Mouse (Mus musculus) liver, embryonic 11.5 days (tissue): ENCODE measurements around the gene Zic1. TPM values are rescaled to one million over a fixed set of nuclear protein-coding genes. Genes with fewer than 3 reads are reported as not detected.

Source experiments
- ATAC-seq: fragments of 200-750 bp; cut with Nextera tagmentation; replicated peaks from 2 replicates; pipeline ENCODE4 v1.8.0; 2017; ENCODE audit warnings: moderate number of reproducible peaks, mild to moderate bottlenecking, moderate TSS enrichment, moderate library complexity; ENCODE audit not compliant: low FRiP score
- DNase-seq: peaks from one replicate; pipeline ENCODE4 v3.0.0-alpha.2; 2017; ENCODE audit warnings: low spot score
- H3K27ac ChIP-seq: fragments of 300-500 bp; sonication (generic); 2 replicates; pipeline ENCODE4 v1.5.1; 2014; ENCODE audit warnings: mild to moderate bottlenecking, low read depth, low read length, control low read depth
- H3K27me3 ChIP-seq: fragments of 300-500 bp; sonication (generic); replicated peaks from 2 replicates; pipeline ENCODE4 v1.6.1; 2014; ENCODE audit warnings: low read length, mixed read lengths; ENCODE audit not compliant: control insufficient read depth, insufficient read depth
- H3K36me3 ChIP-seq: fragments of 300-500 bp; sonication (generic); 2 replicates; pipeline ENCODE4 v1.6.1; 2014; ENCODE audit warnings: mild to moderate bottlenecking, low read length, moderate library complexity, mixed read lengths; ENCODE audit not compliant: control insufficient read depth, insufficient read depth
- H3K4me1 ChIP-seq: fragments of 300-500 bp; sonication (generic); replicated peaks from 2 replicates; pipeline ENCODE4 v1.6.1; 2014; ENCODE audit warnings: low read length, mixed read lengths; ENCODE audit not compliant: control insufficient read depth, insufficient read depth
- H3K4me2 ChIP-seq: fragments of 300-500 bp; sonication (generic); 2 replicates; pipeline ENCODE4 v1.6.1; 2014; ENCODE audit warnings: mild to moderate bottlenecking, control low read depth, moderate library complexity
- H3K4me3 ChIP-seq: fragments of 300-500 bp; sonication (generic); 2 replicates; pipeline ENCODE4 v1.5.1; 2014; ENCODE audit warnings: low read depth, low read length, control low read depth
- H3K9ac ChIP-seq: fragments of 300-500 bp; sonication (generic); 2 replicates; pipeline ENCODE4 v1.6.1; 2014; ENCODE audit warnings: low read depth, low read length, control low read depth
- H3K9me3 ChIP-seq: fragments of 300-500 bp; sonication (generic); 2 replicates; pipeline ENCODE4 v1.6.1; 2016; ENCODE audit warnings: low read length, inconsistent platforms, mixed read lengths; ENCODE audit not compliant: control insufficient read depth
- WGBS: fragments of 180-500 bp; shearing (Covaris S2); extraction: QIAGEN DNeasy Blood & Tissue Kit; methylation state at CpG from one replicate; pipeline ENCODE4 v1.1.7; 2014; 5-methylcytosine and 5-hydroxymethylcytosine counted together
- polyA plus RNA-seq: library from polyadenylated mRNA; unstranded; fragments of >200 nt; fragmentation: Nextera tagmentation; extraction: Ambion mirVana; gene quantifications from 2 replicates; pipeline ENCODE4 v1.2.1, GENCODE M21; 2014

Gene Zic1
- polyA plus RNA-seq, 1 experiment from 2014 or later: 0.04 TPM

DNA sequence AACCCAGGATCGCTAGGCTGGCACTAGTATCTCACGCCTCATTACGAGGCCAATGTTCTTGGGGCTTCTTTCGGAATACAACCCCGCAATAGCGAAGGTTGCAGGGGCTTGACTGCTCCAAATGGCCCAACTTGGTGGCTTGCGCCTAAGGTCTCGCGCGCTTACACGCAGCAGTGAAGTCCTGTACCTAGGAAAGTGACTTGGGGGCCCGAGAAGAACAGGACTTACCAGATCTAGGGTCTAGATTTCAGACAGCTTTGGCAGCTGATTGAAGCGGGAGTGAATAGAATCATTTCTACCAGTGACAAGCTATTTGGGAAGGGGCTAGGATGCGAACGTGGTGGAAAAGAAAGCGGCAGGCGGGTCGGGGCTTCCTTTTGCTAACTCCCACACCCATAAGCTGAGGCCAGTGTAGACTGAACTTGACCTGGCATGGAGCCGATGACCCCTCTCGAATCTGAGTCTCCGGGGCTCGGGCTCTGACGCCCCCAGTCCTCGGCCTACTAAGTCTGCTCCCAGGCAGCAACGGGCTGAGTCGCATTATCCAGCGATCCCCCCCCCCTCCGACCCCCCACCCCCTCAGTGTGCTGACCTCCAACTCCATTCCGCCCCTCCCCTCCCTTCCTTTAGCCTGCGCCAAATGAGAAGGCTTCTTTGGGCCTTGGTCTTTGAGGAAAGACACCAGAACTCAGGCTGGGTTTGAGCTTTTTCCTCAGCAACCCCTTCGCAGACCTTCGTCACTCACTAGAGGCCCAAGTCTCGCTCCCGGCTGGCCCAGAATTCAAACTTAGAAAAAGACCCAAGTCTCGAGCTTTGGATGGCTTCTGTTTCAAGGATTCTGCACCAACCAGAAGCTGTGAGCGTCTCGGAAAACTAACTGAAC is 11.8 kb downstream of the Zic1 start:
- peaks cover 85% of the 10 kb centered on the region for H3K27me3 ChIP-seq
- no peaks in the 10 kb centered on the region for H3K36me3 ChIP-seq
- ATAC-seq: no peak
- no peak for DNase-seq
- H3K4me1 ChIP-seq: no peaks in the 10 kb centered on the region
- H3K27ac ChIP-seq: no peak overlapping the region
- H3K9me3 ChIP-seq: no peaks in the 10 kb centered on the region
- no peak overlapping the region for H3K9ac ChIP-seq
- 4% methylated on average over 36 of the region's 37 CpGs for whole genome bisulfite sequencing
- no peak overlapping the region for H3K4me3 ChIP-seq
- H3K4me2 ChIP-seq: no peak overlapping the region

GRCm38 (mm10) chr9:91352786-91353185 is 12.8 kb downstream of the Zic1 start:
- Histone ChIP-seq H3K4me2 (no peak overlapping the region), H3K4me3 (no peak overlapping the region), H3K27ac (no peak overlapping the region), H3K36me3 (no peaks in the 10 kb centered on the region), H3K9ac (no peak overlapping the region), H3K9me3 (no peaks in the 10 kb centered on the region), H3K4me1 (no peaks in the 10 kb centered on the region), H3K27me3 (peaks cover 81% of the 10 kb centered on the region)
- ATAC-seq (no peak), DNase-seq (no peak)
- 2% methylated on average over 15 of the region's 15 CpGs for WGBS

- Histone ChIP-seq H3K4me1 (no peaks in the 10 kb centered on the region), H3K36me3 (no peaks in the 10 kb centered on the region), H3K4me2 (no peak overlapping the region), H3K27ac (no peak overlapping the region), H3K9me3 (no peaks in the 10 kb centered on the region), H3K27me3 (peaks cover 77% of the 10 kb centered on the region), H3K9ac (no peak overlapping the region), H3K4me3 (no peak overlapping the region)
- no peak for ATAC-seq
- DNase-seq: no peak
- WGBS: 3% methylated on average over 13 of the region's 13 CpGs
Observed at GRCm38 (mm10) chr9:91351961-91352411, 13.6 kb downstream of the Zic1 start.

DNA sequence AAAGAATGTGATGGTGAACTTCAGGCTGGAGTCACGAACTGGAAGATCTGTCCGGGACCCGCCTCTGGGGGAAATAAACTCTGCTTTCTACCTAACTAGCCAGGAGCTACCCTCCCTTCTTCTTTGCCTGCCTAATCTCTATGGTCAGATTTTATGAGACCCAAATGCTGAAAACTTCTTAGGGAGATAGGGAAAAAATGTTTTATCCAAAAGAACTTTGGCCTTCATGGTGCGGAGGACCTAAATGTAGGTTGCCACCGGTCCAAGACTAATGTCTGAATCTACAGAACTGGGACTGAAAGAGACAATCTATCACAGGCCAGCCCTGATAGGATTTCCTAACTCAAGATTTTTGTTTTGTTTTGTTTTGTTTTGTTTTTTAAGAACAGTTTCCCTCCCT is 14.2 kb downstream of the Zic1 start:
- Histone ChIP-seq H3K4me3 (no peak overlapping the region), H3K36me3 (no peaks in the 10 kb centered on the region), H3K9ac (no peak overlapping the region), H3K9me3 (no peaks in the 10 kb centered on the region), H3K4me1 (no peaks in the 10 kb centered on the region), H3K4me2 (no peak overlapping the region), H3K27me3 (peaks cover 71% of the 10 kb centered on the region), H3K27ac (no peak overlapping the region)
- 4% methylated on average over 5 of the region's 5 CpGs for WGBS
- DNase-seq: no peak
- no peak for ATAC-seq

- Histone ChIP-seq H3K4me3 (no peak overlapping the region), H3K4me2 (no peak overlapping the region), H3K27ac (no peak overlapping the region), H3K9me3 (no peaks in the 10 kb centered on the region), H3K9ac (no peak overlapping the region), H3K27me3 (peaks cover 66% of the 10 kb centered on the region), H3K36me3 (no peaks in the 10 kb centered on the region), H3K4me1 (no peaks in the 10 kb centered on the region)
- 2% methylated on average over 14 of the region's 14 CpGs for WGBS
- DNase-seq (no peak), ATAC-seq (no peak)
Observed at GRCm38 (mm10) chr9:91350861-91351291, 14.7 kb downstream of the Zic1 start.

- 3% methylated on average over 16 of the region's 16 CpGs for WGBS
- ATAC-seq: no peak
- Histone ChIP-seq H3K36me3 (no peaks in the 10 kb centered on the region), H3K27ac (no peak overlapping the region), H3K4me2 (no peak overlapping the region), H3K9me3 (no peaks in the 10 kb centered on the region), H3K4me3 (no peak overlapping the region), H3K9ac (no peak overlapping the region), H3K4me1 (no peaks in the 10 kb centered on the region), H3K27me3 (peaks cover 60% of the 10 kb centered on the region)
- no peak for DNase-seq
Observed at GRCm38 (mm10) chr9:91350211-91350791, 15.3 kb downstream of the Zic1 start.

GRCm38 (mm10) chr9:91348746-91349145 is 16.9 kb downstream of the Zic1 start:
- Histone ChIP-seq H3K4me3 (no peak overlapping the region), H3K4me1 (no peaks in the 10 kb centered on the region), H3K9ac (no peak overlapping the region), H3K27ac (no peak overlapping the region), H3K27me3 (peaks cover 45% of the 10 kb centered on the region), H3K4me2 (no peak overlapping the region), H3K36me3 (no peaks in the 10 kb centered on the region), H3K9me3 (no peaks in the 10 kb centered on the region)
- DNase-seq (no peak), ATAC-seq (no peak)
- WGBS: 32% methylated on average over 1 of the region's 1 CpGs

DNA sequence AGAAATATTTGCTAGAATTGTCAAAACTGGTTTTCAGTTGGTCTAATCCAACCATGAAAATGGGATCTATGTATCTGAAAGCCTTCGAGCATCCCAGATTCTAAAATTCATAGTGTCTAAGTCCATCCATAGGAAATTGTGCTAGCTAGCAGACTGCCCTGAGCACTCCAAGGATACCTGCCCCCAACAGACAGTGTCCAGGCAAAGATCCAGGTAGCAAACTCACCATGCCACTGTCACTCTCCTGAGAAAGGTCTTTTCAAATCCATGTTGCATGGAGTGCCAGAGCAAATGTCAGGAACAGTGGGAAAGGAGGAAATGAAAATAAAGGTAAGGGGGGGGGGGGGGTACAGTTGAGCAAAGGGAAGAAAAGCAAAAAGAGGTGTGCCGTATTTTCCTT is 18.0 kb downstream of the Zic1 start:
- peaks cover 34% of the 10 kb centered on the region for H3K27me3 ChIP-seq
- H3K9me3 ChIP-seq: no peaks in the 10 kb centered on the region
- no peaks in the 10 kb centered on the region for H3K4me1 ChIP-seq
- H3K4me2 ChIP-seq: no peak overlapping the region
- DNase-seq: no peak
- no peak overlapping the region for H3K4me3 ChIP-seq
- WGBS: 56% methylated on average over 2 of the region's 2 CpGs
- no peak for ATAC-seq
- H3K9ac ChIP-seq: no peak overlapping the region
- no peak overlapping the region for H3K27ac ChIP-seq
- H3K36me3 ChIP-seq: no peaks in the 10 kb centered on the region
